Mouse (Mus musculus) embryonic stem cell, embryonic (primary cell): Measurements from ENCODE around the gene Zfp708.
"Not testable (repeated sequence)": the region's sequence is repeated elsewhere in the genome, so short reads cannot be mapped to it uniquely, and the experiment has no call there.

Experiments
- CTCF ChIA-PET, 4 experiments: fragments of 300-600 bp in 2 of 4; fragments of 350-600 bp in 2 of 4; sonication (Branson Sonifier 250); formaldehyde crosslinking; loops; one replicate each; lab custom pipeline; 2022; ENCODE audit warnings: inconsistent platforms in 2 of 4; lab: Charles Lee
- POLR2A ChIA-PET, 4 experiments: fragments of 300-600 bp in 2 of 4; fragments of 350-600 bp in 2 of 4; sonication (Branson Sonifier 250); formaldehyde crosslinking; loops; one replicate each; lab custom pipeline; 2022; ENCODE audit warnings: antibody characterized with exemption in 4 of 4, inconsistent platforms in 1 of 4; lab: Charles Lee

Zfp708 gene

GRCm38 (mm10) chr13:67097876-67098275 is at the start of gene Zfp708:
Zfp708 (minus strand) TSS chr13:67097976.
- ChIA-PET POLR2A (no interaction called here), CTCF (no interaction called here)

DNA sequence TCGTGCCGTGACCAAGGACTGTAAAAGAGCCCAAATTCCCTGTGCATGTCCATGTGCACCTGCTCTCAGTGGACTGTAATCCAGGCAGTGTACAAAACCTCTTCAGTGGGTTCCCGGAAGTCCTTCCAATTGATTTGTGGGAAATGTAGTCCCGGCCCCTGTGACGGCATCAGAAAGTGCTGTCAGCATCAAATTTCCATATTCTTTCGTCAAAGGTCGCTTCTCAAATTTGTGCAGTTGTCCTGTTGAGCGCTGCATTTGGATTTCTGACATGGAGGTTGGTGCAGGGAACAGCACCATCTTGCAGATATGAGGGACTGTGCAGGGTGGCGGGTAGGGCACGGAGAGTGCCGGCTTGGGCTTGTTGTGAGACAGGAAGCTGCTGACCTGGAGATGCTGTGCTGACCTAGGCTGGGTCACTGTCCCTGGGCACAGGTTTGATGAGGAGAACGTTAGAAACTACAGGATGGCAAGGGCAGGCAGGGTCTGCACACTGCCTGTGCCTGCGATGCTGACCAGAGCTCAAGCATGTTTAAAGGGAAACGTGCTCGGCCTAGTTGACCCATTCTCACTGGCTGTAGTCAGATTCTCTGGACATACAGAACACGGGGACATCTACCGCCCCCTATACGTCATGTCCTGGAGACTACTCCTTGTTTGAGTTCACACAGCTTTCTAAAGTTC is 30.4 kb upstream of the Zfp708 start:
- ChIA-PET CTCF (interaction anchor here in 2 of 4 experiments (0.6 to 3.0 kb wide), 9 partner anchors 16 to 372 kb away, joined by 3 to 33 read pairs (median 4); partner anchors contain the start of genes Gm28557 (in 1 of the 2), Zfp455 (in 1 of the 2), Zfp457 (in 1 of the 2) and Zfp58 (in 1 of the 2)), POLR2A (interaction anchor here in 3 of 4 experiments (0.9 to 4.0 kb wide), 20 partner anchors 9 to 631 kb away, joined by 3 to 19 read pairs (median 5); partner anchors contain the start of genes Zfp457 (in 3 of the 3), Gm28557 (in 2 of the 3), Zfp455 (in 2 of the 3) and Gm26965 (in 1 of the 3))

GRCm38 (mm10) chr13:67127507-67127906 is 29.7 kb upstream of the Zfp708 start:
- ChIA-PET CTCF (interaction anchor here in 1 of 4 experiments (1.4 to 3.0 kb wide), 2 partner anchors 19 to 178 kb away, joined by 13 to 33 read pairs; partner anchors contain the start of genes Gm28557 and Zfp457), POLR2A (interaction anchor here in 3 of 4 experiments (1.1 to 4.0 kb wide), 11 partner anchors 8 to 179 kb away, joined by 3 to 18 read pairs (median 9); partner anchors contain the start of genes Gm28557 (in 2 of the 3), Rslcan18 (in 1 of the 3), Zfp455 (in 1 of the 3) and Zfp457 (in 1 of the 3))

- ChIA-PET POLR2A (interaction anchor here in 1 of 4 experiments (2.0 kb wide), 1 partner anchor 13 kb away, joined by 9 read pairs; no protein-coding TSS in a partner anchor), CTCF (no interaction called here)
Observed at GRCm38 (mm10) chr13:67124460-67124859, 26.7 kb upstream of the Zfp708 start.

DNA sequence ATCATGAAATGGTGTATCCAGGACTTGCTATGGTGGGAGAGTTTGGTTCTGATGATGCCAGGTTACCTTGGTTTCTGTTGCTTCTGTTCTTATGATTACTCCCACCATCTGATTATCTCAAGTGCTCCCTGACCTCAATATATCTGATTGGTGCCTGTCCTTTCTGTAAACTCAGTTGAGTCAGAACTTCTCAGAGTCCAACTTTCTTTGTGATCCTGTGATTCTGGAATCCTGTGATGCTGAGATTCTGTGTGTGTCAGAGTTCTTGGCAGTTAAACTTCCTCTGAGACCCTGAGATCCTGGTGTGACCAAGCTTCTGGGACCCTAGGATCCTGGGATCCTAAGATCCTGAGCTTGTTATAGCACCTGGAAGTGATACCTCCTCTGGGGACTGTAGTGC is 23.6 kb upstream of the Zfp708 start, which contains the start of gene Zfp759:
Zfp759 (plus strand) TSS at position 301 of the 400 bp plus-strand sequence.
- CTCF ChIA-PET, result not testable (repeated sequence)
- POLR2A ChIA-PET, result interaction anchor here in 2 of 4 experiments (0.6 to 0.9 kb wide), 2 partner anchors 13 to 328 kb away, joined by 3 to 4 read pairs; no protein-coding TSS in a partner anchor

DNA sequence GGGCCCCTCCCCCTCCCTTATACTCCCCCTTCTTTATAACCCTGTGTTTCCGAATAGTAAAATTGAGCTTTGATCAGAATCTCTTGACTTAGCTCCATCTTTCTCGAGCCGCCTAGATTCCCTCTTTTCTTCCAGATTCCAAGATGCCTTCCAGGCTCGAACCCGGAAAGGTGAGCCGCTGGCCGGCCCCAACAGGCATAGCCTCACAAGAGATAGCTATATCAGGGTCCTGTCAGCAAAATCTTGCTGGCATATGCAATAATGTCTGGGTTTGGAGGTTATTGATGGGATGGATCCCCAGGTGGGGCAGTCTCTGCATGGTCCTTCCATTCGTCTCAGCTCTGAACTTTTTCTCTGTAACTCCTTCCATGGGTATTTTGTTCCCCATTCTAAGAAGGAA is 18.4 kb upstream of the Zfp708 start, which contains the start of gene Rslcan18:
Rslcan18 (minus strand) TSS at position 101 of the 400 bp plus-strand sequence.
- POLR2A ChIA-PET, result interaction anchor here in 1 of 4 experiments (1.7 kb wide), 1 partner anchor 12 kb away, joined by 4 read pairs; no protein-coding TSS in a partner anchor
- CTCF ChIA-PET, result not testable (repeated sequence)

- CTCF ChIA-PET, result interaction anchor here in 1 of 4 experiments (2.8 kb wide), 1 partner anchor 16 kb away, joined by 13 read pairs; no protein-coding TSS in a partner anchor
Observed at GRCm38 (mm10) chr13:67113287-67113686, 15.5 kb upstream of the Zfp708 start.

GRCm38 (mm10) chr13:67112096-67112495 is 14.3 kb upstream of the Zfp708 start:
- ChIA-PET POLR2A (interaction anchor here in 2 of 4 experiments (0.7 to 3.4 kb wide), 10 partner anchors 12 to 371 kb away, joined by 3 to 13 read pairs (median 7); partner anchors contain the start of genes Zfp459 (in 1 of the 2) and Zfp712 (in 1 of the 2)), CTCF (interaction anchor here in 1 of 4 experiments (1.2 to 2.8 kb wide), 2 partner anchors 17 to 732 kb away, joined by 3 to 13 read pairs; no protein-coding TSS in a partner anchor)

More at GRCm38 (mm10) chr13:67113287-67113686, 15.5 kb upstream of the Zfp708 start:
- POLR2A ChIA-PET, result interaction anchor here in 2 of 4 experiments (1.7 to 3.4 kb wide), 4 partner anchors 14 to 307 kb away, joined by 3 to 13 read pairs (median 10); partner anchors contain the start of gene Zfp459 (in 1 of the 2)

DNA sequence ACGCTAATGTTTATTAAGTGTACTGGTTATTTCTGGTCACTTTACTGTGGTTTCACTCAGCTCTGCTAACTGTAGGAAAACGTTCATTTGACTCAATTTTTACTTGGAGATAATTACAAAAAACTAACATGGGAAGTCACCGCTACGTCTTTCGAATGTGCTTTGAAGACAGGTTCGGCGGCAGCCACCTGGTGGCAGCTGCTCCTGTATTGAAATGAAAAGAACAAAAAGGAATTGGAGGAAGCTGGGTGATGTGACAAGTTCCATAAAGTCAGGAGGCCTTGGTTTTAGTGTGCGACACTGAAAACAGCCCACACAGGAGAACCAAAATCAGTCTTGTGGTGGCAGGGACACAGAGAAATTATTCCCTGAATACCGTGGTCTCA is 11.0 kb upstream of the Zfp708 start:
- POLR2A ChIA-PET, result interaction anchor here (0.6 to 3.0 kb wide), 22 partner anchors 13 to 736 kb away, joined by 3 to 24 read pairs (median 4); partner anchors contain the start of genes Zfp455 (in 1 of the 4), Zfp457 (in 1 of the 4), Zfp712 (in 1 of the 4) and Zfp874b (in 1 of the 4)
- CTCF ChIA-PET, result interaction anchor here (0.6 to 2.4 kb wide), 23 partner anchors 9 to 768 kb away, joined by 3 to 13 read pairs (median 3); partner anchors contain the start of genes BC048507 (in 1 of the 4), Rsl1 (in 1 of the 4), Zfp455 (in 1 of the 4) and Zfp595 (in 1 of the 4)

DNA sequence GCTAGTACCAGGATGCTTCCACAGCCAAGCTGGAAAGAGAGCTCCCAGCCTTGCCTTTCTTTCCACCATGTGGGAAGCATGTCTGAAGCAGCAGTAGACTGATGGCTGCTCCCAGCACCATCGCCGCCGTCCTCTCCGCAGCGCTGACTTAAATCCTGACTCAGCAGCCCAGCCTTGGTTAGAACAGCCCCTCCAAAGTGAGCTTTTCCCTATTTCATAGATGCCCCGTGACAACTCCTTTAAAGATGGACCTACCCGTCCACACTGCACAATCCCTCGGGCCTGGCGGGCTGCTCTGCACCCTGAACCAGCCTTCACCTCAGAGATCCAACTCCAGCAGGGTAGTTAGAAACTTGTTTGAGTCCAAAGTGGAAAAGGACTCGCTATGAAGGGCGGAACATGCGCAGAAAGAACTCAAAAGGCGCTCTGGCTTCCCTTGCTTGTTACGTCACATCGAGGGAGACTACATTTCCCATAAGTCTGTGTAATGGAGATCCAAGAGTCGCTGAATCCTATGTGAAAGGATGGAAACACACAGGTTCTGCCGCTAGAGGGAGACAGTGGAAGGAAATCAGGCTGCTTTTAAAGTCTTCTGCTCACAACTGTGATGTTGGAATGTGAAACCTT is 10.5 kb upstream of the Zfp708 start, which contains the start of gene Gm28557:
Gm28557 (minus strand) TSS at position 411 of the 627 bp plus-strand sequence.
- ChIA-PET CTCF (interaction anchor here (0.6 to 2.4 kb wide), 16 partner anchors 9 to 769 kb away, joined by 3 to 13 read pairs (median 3); partner anchors contain the start of genes Zfp455 (in 2 of the 4), Rsl1 (in 1 of the 4) and Zfp595 (in 1 of the 4)), POLR2A (interaction anchor here (0.6 to 3.0 kb wide), 28 partner anchors 12 to 1465 kb away, joined by 3 to 24 read pairs (median 4); partner anchors contain the start of genes Zfp455 (in 2 of the 4), Zfp457 (in 1 of the 4), Zfp712 (in 1 of the 4) and Zfp874b (in 1 of the 4))

DNA sequence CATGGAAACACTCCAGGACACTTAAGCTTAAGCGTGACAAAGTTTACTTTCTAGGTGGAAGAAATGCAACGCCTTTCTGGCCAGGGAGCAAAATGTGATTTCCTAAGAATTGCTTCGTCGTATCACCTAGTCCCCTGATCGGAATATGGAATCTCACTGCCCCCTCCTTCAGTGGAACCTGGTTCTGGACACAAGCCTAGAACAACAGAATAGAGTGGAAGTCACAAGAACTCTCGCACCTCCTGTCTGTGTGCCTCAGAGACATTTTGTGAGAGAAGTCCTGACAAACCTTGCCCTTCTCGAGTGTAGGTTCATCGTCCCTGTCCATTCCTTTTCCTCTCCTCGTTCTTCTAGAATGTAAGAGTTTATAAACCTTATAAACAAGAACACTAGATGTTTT is 9.9 kb upstream of the Zfp708 start:
- POLR2A ChIA-PET, result interaction anchor here in 3 of 4 experiments (0.6 to 3.0 kb wide), 24 partner anchors 12 to 1465 kb away, joined by 3 to 24 read pairs (median 4); partner anchors contain the start of genes Zfp455 (in 2 of the 3), Zfp457 (in 1 of the 3), Zfp712 (in 1 of the 3) and Zfp874b (in 1 of the 3)
- CTCF ChIA-PET, result interaction anchor here in 2 of 4 experiments (0.8 to 2.4 kb wide), 4 partner anchors 21 to 87 kb away, joined by 3 to 13 read pairs (median 6); partner anchors contain the start of gene Zfp455 (in 2 of the 2)

DNA sequence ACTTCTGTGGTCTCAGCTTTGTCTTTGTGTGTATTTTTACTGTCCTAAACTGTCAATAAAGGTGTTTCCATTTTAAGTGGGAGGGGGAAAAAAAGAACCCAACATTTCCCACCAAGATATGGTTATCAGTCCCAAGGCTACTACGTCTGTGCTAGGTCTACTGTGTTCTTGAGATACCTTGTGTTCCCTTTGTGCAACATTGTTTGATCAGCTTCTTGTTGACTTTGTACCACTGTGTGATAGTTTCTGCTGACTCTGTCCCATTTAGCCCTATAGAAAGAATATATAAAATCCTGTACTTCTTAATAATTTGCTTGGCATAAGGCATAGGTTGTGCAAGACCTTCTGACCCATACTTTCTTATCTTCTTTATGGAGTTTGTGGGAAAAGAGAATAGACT is 7.6 kb downstream of the Zfp708 start:
- ChIA-PET POLR2A (interaction anchor here in 1 of 4 experiments (0.7 to 1.3 kb wide), 4 partner anchors 9 to 25 kb away, joined by 3 read pairs; partner anchors contain the start of gene Gm28557), CTCF (no interaction called here)

GRCm38 (mm10) chr13:67081946-67082345 is 15.8 kb downstream of the Zfp708 start:
- CTCF ChIA-PET, result interaction anchor here in 2 of 4 experiments (0.8 to 2.2 kb wide), 2 partner anchors 26 to 27 kb away, joined by 3 to 7 read pairs; partner anchors contain the start of gene Gm28557 (in 1 of the 2)
- POLR2A ChIA-PET, result interaction anchor here in 3 of 4 experiments (0.6 to 6.1 kb wide), 19 partner anchors 8 to 784 kb away, joined by 3 to 52 read pairs (median 5); partner anchors contain the start of genes Gm28557 (in 3 of the 3), Zfp712 (in 2 of the 3) and Zfp58 (in 1 of the 3)

DNA sequence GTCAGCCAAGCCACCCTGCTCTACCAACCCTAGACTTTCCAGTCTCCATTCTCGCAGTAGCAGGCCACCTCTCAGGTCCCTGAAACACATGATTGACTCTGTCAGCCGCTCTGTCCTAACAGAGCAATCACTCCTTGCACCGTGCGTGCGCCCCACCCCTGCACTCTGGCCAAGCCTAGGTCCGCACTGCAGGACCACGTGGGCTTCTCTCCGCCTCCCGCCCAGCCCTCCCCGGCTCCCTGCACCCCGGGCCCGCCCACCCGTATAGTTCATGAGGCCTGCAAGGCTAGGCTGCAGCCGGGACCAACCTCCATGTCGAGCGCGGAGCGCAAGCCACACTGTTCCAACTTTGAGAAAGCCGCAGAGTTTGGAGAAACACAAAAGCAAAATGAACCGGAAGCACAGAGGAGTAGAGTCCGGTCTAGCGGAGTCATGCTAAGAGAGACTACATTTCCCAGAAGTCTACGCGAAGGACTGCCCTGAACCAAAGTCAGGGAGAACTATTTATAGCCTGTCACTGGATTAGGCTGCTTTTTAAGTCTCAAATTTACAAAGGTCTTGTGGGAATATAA is 16.5 kb downstream of the Zfp708 start:
- ChIA-PET CTCF (interaction anchor here in 2 of 4 experiments (0.8 to 2.2 kb wide), 2 partner anchors 27 to 28 kb away, joined by 3 to 7 read pairs; partner anchors contain the start of gene Gm28557 (in 1 of the 2)), POLR2A (interaction anchor here in 3 of 4 experiments (0.7 to 6.1 kb wide), 19 partner anchors 8 to 420 kb away, joined by 3 to 52 read pairs (median 5); partner anchors contain the start of genes Gm28557 (in 3 of the 3), Zfp712 (in 2 of the 3) and Zfp58 (in 1 of the 3))

DNA sequence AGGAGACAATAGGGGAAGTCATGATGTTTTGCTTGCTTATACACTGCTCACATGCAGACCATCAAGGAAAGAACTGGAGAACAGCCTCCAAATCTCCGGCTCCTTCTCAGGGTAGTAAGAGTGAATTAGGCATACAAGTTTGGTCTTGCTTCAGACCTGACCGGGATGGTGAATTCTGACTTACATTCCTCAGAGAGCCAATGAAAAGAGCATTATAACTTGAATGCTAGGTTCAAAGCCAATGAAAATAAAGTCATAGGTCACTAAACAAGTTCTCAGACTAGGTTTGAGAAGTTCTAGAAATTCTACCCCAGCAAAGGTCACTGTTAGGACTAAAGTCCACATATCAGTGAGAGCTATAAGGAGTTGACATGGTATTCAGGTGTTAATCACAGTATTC is 20.5 kb downstream of the Zfp708 start:
- ChIA-PET CTCF (no interaction called here), POLR2A (interaction anchor here in 1 of 4 experiments (6.1 kb wide), 1 partner anchor 11 kb away, joined by 52 read pairs; no protein-coding TSS in a partner anchor)

GRCm38 (mm10) chr13:67072786-67073185 is 25.0 kb downstream of the Zfp708 start:
- ChIA-PET POLR2A (interaction anchor here in 3 of 4 experiments (0.7 to 3.4 kb wide), 12 partner anchors 7 to 728 kb away, joined by 3 to 15 read pairs (median 4); partner anchors contain the start of genes Gm28557 (in 2 of the 3), Zfp712 (in 2 of the 3) and Gm10767 (in 1 of the 3)), CTCF (no interaction called here)
